Mouse (Mus musculus) liver, embryonic 12.5 days (tissue): ENCODE data around the gene Pkd1l3. TPM values are rescaled to one million over a fixed set of nuclear protein-coding genes. Genes with fewer than 3 reads are reported as not detected.

ENCODE experiments used
- ATAC-seq: fragments of 200-750 bp; cut with Nextera tagmentation; 2 replicates; pipeline ENCODE4 v1.8.0; 2017; ENCODE audit warnings: moderate number of reproducible peaks, mild to moderate bottlenecking, moderate library complexity
- H3K27ac ChIP-seq: fragments of 300-500 bp; sonication (generic); 2 replicates; pipeline ENCODE4 v1.5.1; 2016; ENCODE audit warnings: mild to moderate bottlenecking
- H3K27me3 ChIP-seq: fragments of 300-500 bp; sonication (generic); replicated peaks from 2 replicates; pipeline ENCODE4 v1.6.1; 2016; ENCODE audit warnings: mild to moderate bottlenecking, moderate library complexity
- H3K36me3 ChIP-seq: fragments of 300-500 bp; sonication (generic); 2 replicates; pipeline ENCODE4 v1.6.1; 2016; ENCODE audit warnings: mild to moderate bottlenecking, moderate library complexity
- H3K4me1 ChIP-seq: fragments of 300-500 bp; sonication (generic); 2 replicates; pipeline ENCODE4 v1.6.1; 2016
- H3K4me2 ChIP-seq: fragments of 300-500 bp; sonication (generic); 2 replicates; pipeline ENCODE4 v1.6.1; 2016; ENCODE audit warnings: mild to moderate bottlenecking, moderate library complexity
- H3K4me3 ChIP-seq: fragments of 300-500 bp; sonication (generic); 2 replicates; pipeline ENCODE4 v1.5.1; 2016; ENCODE audit warnings: mild to moderate bottlenecking, moderate library complexity
- H3K9ac ChIP-seq: fragments of 300-500 bp; sonication (generic); 2 replicates; pipeline ENCODE4 v1.6.1; 2016; ENCODE audit warnings: mild to moderate bottlenecking, moderate library complexity
- H3K9me3 ChIP-seq: fragments of 300-500 bp; sonication (generic); replicated peaks from 2 replicates; pipeline ENCODE4 v1.6.1; 2016; ENCODE audit warnings: mild to moderate bottlenecking, moderate library complexity
- WGBS: fragments of 180-500 bp; shearing (Covaris S2); methylation state at CpG from one replicate; pipeline ENCODE4 v1.1.7; 2016; ENCODE audit not compliant: insufficient replicate concordance; 5-methylcytosine and 5-hydroxymethylcytosine counted together
- polyA plus RNA-seq: library from polyadenylated mRNA; unstranded; fragments of >200 nt; fragmentation: Nextera tagmentation; extraction: Ambion mirVana; gene quantifications from 2 replicates; pipeline ENCODE4 v1.2.1, GENCODE M21; 2016

The Pkd1l3 gene
- polyA plus RNA-seq, 1 experiment from 2014 or later = 0.97 TPM

DNA sequence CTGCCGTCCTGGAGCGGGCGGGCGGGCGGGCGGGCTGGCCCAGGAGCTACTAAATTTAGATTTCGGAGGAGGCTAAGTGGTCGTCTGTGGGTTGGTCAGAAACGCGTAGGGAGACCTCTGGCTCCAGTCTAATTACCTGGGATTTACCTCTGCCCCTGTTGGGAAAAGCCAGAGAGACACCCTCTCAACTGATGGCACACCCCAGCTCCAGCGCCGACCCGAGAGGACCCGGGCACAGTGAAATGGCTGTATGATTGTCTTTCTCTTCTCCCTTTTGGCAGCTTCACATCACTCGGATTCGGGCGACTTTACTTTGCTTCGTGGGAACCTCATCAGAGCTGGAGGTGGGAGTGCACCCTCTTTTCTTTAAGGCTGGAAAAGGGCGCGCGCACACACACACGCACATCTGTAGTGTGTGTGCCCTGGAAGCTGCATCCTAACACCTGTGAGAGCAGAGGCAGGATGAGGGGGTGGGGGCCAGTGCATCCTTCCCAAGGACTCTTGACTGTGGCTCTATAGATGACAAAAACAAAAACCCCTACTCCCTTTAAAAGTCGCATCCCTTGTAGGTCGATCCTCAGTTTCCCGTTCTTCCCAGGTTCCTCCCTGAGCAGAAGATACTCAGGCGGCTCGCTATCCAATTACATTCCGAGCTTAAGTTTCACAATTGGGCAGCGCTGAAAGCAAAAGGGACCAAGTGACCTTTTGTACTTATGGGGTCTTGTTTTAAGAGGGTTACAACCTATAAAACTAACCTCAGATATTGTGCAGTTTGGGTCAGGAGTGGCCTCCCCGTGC is 92.0 kb downstream of the Pkd1l3 start:
- Histone ChIP-seq H3K36me3 (peaks cover 36% of the 10 kb centered on the region), H3K27me3 (peaks cover 17% of the 10 kb centered on the region), H3K9me3 (no peaks in the 10 kb centered on the region), H3K4me2 (peak overlapping the region; percentile 95), H3K4me3 (peak overlapping the region; percentile 93), H3K27ac (peak overlapping the region; percentile 95), H3K4me1 (peaks cover 31% of the 10 kb centered on the region), H3K9ac (peak overlapping the region; percentile 99)
- WGBS = 4% methylated on average over 25 of the region's 30 CpGs
- ATAC-seq = peak; percentile 49

DNA sequence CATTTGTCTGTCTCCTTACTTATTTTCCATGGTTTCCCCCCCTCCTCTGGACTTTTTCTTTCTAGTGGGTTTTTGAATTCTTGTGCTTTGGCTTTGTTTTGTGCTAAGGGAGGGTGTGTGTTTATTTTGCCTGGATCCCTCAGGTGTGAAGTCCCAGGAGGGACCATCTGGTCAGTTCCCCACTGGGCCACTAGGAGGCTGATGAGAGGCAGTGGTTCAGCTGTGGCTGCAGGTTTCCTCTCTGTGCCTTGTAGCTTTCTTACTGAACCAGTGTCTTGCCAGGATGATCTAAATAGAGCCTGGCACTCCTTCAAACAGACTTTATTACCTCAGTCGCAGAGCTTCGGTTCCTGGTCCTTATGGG is 92.5 kb downstream of the Pkd1l3 start:
- H3K27ac ChIP-seq = peak overlapping the region; percentile 95; the same call in 1 of the 2 replicates
- peak overlapping the region; percentile 93 for H3K4me3 ChIP-seq
- 20% methylated on average over 2 of the region's 2 CpGs for WGBS
- peak overlapping the region; percentile 99; the same call in 1 of the 2 replicates for H3K9ac ChIP-seq
- H3K36me3 ChIP-seq = peaks cover 42% of the 10 kb centered on the region
- peaks cover 31% of the 10 kb centered on the region for H3K4me1 ChIP-seq
- H3K27me3 ChIP-seq = peaks cover 15% of the 10 kb centered on the region
- H3K9me3 ChIP-seq = no peaks in the 10 kb centered on the region
- peak; percentile 40; the same call in 1 of the 2 replicates for ATAC-seq
- H3K4me2 ChIP-seq = peak overlapping the region; percentile 95

GRCm38 (mm10) chr8:109707921-109708320 is 93.6 kb downstream of the Pkd1l3 start:
- Histone ChIP-seq H3K4me2 (no peak overlapping the region), H3K4me3 (no peak overlapping the region), H3K27ac (no peak overlapping the region), H3K9me3 (no peaks in the 10 kb centered on the region), H3K9ac (no peak overlapping the region), H3K4me1 (peaks cover 31% of the 10 kb centered on the region), H3K36me3 (peaks cover 52% of the 10 kb centered on the region), H3K27me3 (peaks cover 4% of the 10 kb centered on the region)
- no peak for ATAC-seq
- 71% methylated on average over 4 of the region's 4 CpGs for WGBS

GRCm38 (mm10) chr8:109712521-109712920 is 98.2 kb downstream of the Pkd1l3 start:
- peaks cover 90% of the 10 kb centered on the region for H3K36me3 ChIP-seq
- no peak for ATAC-seq
- WGBS = 74% methylated on average over 1 of the region's 1 CpGs
- H3K9me3 ChIP-seq = no peaks in the 10 kb centered on the region
- no peaks in the 10 kb centered on the region for H3K27me3 ChIP-seq
- no peak overlapping the region for H3K4me3 ChIP-seq
- H3K4me2 ChIP-seq = no peak overlapping the region
- no peak overlapping the region for H3K27ac ChIP-seq
- H3K9ac ChIP-seq = no peak overlapping the region
- peaks cover 2% of the 10 kb centered on the region for H3K4me1 ChIP-seq

GRCm38 (mm10) chr8:109714961-109715360 is 100.6 kb downstream of the Pkd1l3 start:
- peaks cover 90% of the 10 kb centered on the region for H3K36me3 ChIP-seq
- WGBS = 77% methylated on average over 5 of the region's 5 CpGs

More at GRCm38 (mm10) chr8:109714961-109715360, 100.6 kb downstream of the Pkd1l3 start:
- no peak for ATAC-seq
- no peaks in the 10 kb centered on the region for H3K27me3 ChIP-seq
- no peak overlapping the region for H3K4me3 ChIP-seq
- no peaks in the 10 kb centered on the region for H3K9me3 ChIP-seq
- H3K27ac ChIP-seq = no peak overlapping the region
- H3K4me2 ChIP-seq = no peak overlapping the region
- no peak overlapping the region for H3K9ac ChIP-seq
- no peaks in the 10 kb centered on the region for H3K4me1 ChIP-seq

Other genes with a start within 250 kb of the Pkd1l3 start
- not detected in 2 replicates for gene Pmfbp1, start 120.5 kb upstream of the Pkd1l3 start, polyA plus RNA-seq
- 18.6 and 19.8 TPM in 2 replicates for gene Dhx38, start 48.7 kb upstream of the Pkd1l3 start, polyA plus RNA-seq
- gene Txnl4b, start 48.6 kb upstream of the Pkd1l3 start, polyA plus RNA-seq = 12.7 and 13.9 TPM in 2 replicates
- 10.5 and 10.8 TPM in 2 replicates for gene Hp, start 35.3 kb upstream of the Pkd1l3 start, polyA plus RNA-seq
- 33.3 and 35.3 TPM in 2 replicates for gene Dhodh, start 5.8 kb upstream of the Pkd1l3 start, polyA plus RNA-seq
- 48.0 and 49.6 TPM in 2 replicates for gene Ist1, start 78.7 kb downstream of the Pkd1l3 start, polyA plus RNA-seq
- 9.9 and 11.4 TPM in 2 replicates for gene Zfp821, start 91.0 kb downstream of the Pkd1l3 start, polyA plus RNA-seq
- gene Atxn1l, start 123.2 kb downstream of the Pkd1l3 start, polyA plus RNA-seq = 3.9 and 4.6 TPM in 2 replicates
- 25.8 and 25.9 TPM in 2 replicates for gene Ap1g1, start 164.0 kb downstream of the Pkd1l3 start, polyA plus RNA-seq